Mouse (Mus musculus) liver, adult 2 months (tissue): ENCODE measurements around the gene Olfr373.
A peak's percentile ranks its signal among the peaks of the same experiment; 100 is the strongest.

ENCODE experiments used
- CTCF ChIP-seq: fragments of 200-500 bp; IDR thresholded peaks from 2 replicates; pipeline ENCODE4 v1.5.1; 2011; ENCODE audit warnings: low read depth, low read length, control low read depth
- POLR2A ChIP-seq: fragments of 200-500 bp; IDR thresholded peaks from 2 replicates; pipeline ENCODE4 v1.6.1; 2011; ENCODE audit warnings: low read length, control low read depth; ENCODE audit not compliant: insufficient read depth; ENCODE audit errors: extremely low read depth

DNA sequence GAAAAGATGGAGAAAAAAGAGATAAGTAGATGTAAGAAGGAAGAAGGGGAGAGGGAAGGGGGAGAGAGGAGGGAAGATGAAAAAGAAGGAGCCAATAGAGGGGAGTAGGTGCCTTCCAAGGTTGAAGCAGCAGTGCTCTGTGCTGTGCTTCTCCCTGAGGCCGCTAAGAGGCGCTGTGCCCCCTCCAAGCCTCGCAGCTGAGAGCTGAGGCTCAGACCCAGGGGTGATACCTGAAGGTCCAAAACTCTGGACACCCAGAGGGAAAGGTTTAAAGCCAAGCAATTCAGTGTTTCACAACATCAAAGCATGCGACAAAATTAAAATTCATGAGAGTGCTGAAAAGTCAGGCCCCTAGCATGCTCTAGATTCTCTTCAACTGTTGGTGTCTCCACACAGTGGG, 22.2 kb downstream of the Olfr373 start:
- TF ChIP-seq POLR2A (no peak), CTCF (peak; percentile 92)
